Mouse (Mus musculus): ENCODE results near the gene Cep95. TPM values are rescaled to one million over a fixed set of nuclear protein-coding genes. Genes with fewer than 3 reads are reported as not detected.
"Not testable (repeated sequence)": the region's sequence is repeated elsewhere in the genome, so short reads cannot be mapped to it uniquely, and the experiment has no call there.

Gene Cep95
- polyA plus RNA-seq, 1 experiment from 2014 or later: 14.6 TPM

DNA sequence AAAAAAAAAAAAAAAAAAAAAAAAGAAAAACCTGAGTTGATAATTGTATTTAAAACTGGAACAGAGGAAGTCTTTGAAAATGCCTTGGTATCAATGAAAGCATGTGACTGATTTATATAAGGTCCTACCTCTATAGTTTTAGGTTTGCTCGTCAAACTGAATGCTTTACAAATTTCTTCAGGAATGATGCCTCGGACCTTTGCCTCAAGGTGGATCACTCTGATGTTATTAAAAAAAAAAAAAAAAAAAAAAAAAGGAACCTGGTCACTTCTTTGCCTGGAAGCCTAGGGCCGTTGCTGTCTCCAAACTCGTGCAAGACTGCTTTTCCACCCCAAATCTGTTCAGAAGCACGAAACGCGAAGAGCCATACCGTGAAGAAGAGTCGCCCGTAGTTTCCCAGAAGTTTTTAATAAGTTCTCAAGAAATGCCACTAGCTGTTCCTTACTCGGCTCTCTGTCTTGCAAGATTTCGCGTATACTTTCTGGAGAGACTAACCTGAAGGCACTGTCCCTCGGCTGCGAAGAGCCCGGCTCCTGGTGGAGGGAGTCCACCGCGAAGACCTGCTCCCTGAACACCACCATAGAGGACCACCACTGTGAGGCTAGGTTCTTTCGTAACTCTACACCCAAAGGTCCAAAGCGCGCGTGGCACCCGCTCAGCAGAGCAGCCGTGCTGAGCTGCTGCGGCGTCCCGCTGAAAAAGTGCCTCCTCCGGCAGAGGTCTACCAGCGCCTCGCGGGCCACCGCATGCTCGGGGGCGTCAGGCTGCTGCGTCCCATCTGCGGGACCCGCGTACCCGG, 10.3 kb upstream of the Cep95 start:
- H3K4me3 ChIP-seq (replicated peaks): peak overlapping the region; percentile 92
- H3K4me2 ChIP-seq (replicated peaks): peak overlapping the region; percentile 70
- no peaks in the 10 kb centered on the region for H3K27me3 ChIP-seq (replicated peaks)
- H3K9me3 ChIP-seq: no peaks in the 10 kb centered on the region
- ATAC-seq: peak; percentile 79
- peak overlapping the region; percentile 93 for H3K9ac ChIP-seq
- H3K4me1 ChIP-seq (replicated peaks): 0 out of 2 replicates have a peak, but pooled peaks cover 12% of the 10 kb centered on the region
- H3K36me3 ChIP-seq: peaks cover 29% of the 10 kb centered on the region
- peak overlapping the region; percentile 99 for H3K27ac ChIP-seq
- WGBS: under 1% methylated on average over 39 of the region's 39 CpGs

DNA sequence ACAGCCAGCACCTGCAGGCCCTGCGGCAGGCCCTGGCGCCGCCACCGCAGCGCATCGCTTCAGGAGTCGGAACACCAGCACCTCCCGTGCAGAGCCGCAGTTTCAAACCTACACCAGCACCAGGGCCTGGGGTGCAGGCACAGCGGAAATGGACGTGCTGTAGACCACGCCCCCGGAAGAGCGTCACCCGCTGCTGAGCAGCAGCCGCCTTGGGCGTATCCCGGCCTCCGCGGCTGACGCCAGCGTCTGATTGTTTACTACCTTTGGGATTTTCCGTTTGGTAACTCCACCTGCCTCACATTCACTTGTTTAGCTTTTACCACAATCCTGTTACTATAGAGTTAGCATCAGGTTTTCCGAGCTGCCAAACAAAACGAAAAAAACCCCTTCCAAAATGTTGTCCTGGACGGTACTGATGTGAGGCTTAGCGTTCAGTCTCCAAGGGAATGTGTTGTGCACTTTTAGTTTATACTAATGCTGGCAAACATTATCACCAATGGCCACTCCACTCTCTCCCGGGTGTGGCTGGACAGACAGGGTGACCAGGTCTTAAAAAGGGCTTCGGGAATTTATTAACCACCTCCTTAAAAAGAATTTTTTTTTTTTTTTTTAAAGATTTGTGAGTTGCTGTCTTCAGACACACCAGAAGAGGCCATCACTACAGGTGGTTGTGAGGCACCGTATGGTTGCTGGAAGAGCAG, 9.5 kb upstream of the Cep95 start, which contains the start of gene Polg2:
Gene Polg2 (minus strand): TSS at position 150 of the 701 bp plus-strand sequence.
- Histone ChIP-seq H3K36me3 (peaks cover 22% of the 10 kb centered on the region), H3K27me3 (replicated peaks) (no peaks in the 10 kb centered on the region), H3K9ac (peak within 1 kb of the TSS; percentile 93), H3K4me2 (replicated peaks) (peak within 1 kb of the TSS; percentile 70), H3K27ac (peak within 1 kb of the TSS; percentile 99), H3K4me3 (replicated peaks) (peak within 1 kb of the TSS; percentile 92), H3K4me1 (replicated peaks) (0 out of 2 replicates have a peak, but pooled peaks cover 12% of the 10 kb centered on the region), H3K9me3 (no peaks in the 10 kb centered on the region)
- ATAC-seq: peak; percentile 98
- WGBS: 2% methylated on average over 30 of the region's 30 CpGs

DNA sequence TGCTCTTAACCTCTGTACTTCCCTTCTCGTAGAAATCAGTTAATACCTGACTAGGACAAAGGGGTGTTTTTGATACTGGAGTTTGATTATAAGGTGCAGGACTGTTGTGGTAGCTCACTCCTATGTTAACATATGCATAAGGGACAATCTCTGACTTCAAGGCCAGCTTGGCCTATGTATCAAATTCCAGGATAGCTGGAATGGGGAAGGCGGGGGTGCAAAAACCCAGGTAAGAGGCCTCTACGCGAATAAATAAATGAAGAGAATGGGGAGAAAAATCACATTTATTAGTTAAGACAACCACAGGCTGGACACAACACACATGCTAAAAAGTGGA, 9.0 kb upstream of the Cep95 start:
- Histone ChIP-seq H3K27ac (peak overlapping the region; percentile 99), H3K9me3 (no peaks in the 10 kb centered on the region), H3K36me3 (peaks cover 17% of the 10 kb centered on the region), H3K4me3 (replicated peaks) (0 out of 2 replicates have a peak overlapping the region, but pooled peaks have one; percentile 92), H3K4me2 (replicated peaks) (peak overlapping the region; percentile 70; the same call in 1 of the 2 replicates), H3K9ac (no peak overlapping the region), H3K27me3 (replicated peaks) (no peaks in the 10 kb centered on the region), H3K4me1 (replicated peaks) (0 out of 2 replicates have a peak, but pooled peaks cover 12% of the 10 kb centered on the region)
- ATAC-seq: no peak
- 68% methylated on average over 4 of the region's 4 CpGs for whole genome bisulfite sequencing

DNA sequence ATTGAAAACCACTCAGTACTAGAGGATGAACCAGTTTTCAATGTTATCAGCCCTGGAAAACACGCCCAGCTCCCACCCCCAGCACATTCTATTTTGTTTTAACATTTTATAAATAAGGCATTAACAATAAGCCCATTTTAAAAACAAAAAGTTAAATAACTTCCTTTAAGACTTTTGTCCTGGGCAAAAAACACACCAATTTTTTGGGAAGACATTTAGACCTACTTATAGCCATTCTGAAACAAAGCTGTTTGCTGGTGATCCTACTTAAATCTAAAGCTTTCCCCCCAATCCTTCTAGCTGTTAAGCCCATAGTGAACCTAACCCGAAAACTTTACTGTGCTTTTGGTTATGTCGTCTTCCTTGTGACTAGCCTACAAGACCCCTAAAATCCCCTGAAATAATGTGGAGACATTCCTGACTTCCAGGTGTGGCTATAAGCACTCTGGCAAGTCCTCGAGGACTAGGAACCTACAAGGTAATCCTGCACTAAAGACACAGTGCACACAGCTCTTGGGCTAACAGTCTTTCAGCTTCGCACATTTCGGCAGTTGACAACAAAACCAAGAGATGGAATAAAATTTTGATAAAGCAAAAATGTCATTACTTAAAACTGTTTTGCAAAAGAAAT, 8.3 kb upstream of the Cep95 start:
- H3K27ac ChIP-seq: 0 out of 2 replicates have a peak overlapping the region, but pooled peaks have one; percentile 13
- H3K36me3 ChIP-seq: peaks cover 19% of the 10 kb centered on the region

DNA sequence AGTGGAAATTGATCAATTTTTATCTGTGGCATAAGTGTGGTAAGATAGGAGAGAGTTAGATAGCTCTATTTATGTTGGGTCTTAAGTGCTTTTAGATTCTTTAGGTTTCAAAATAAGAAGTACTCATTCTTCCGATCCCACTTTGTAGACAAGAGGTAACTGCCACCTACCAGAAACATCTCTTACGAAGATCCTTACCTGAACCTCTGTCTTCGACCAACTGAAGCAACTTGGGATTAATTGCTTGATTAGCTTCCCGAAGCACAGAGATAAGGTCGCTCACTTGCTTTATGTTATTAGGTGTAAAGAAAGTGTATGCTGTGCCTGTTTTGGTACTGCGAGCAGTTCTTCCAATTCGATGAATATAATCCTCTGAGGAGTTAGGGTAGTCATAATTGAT, 6.8 kb upstream of the Cep95 start:
- 84% methylated on average over 7 of the region's 7 CpGs for WGBS
- not testable (repeated sequence) for H3K4me3 ChIP-seq (replicated peaks); H3K27ac ChIP-seq; H3K4me2 ChIP-seq (replicated peaks); H3K9me3 ChIP-seq; H3K27me3 ChIP-seq (replicated peaks); ATAC-seq; H3K9ac ChIP-seq
- Histone ChIP-seq H3K4me1 (replicated peaks) (peaks cover 13% of the 10 kb centered on the region; the same call in 1 of the 2 replicates), H3K36me3 (peaks cover 19% of the 10 kb centered on the region)

More for the DNA sequence above, 8.3 kb upstream of the Cep95 start:
- Histone ChIP-seq H3K4me3 (replicated peaks) (no peak overlapping the region), H3K4me1 (replicated peaks) (peaks cover 14% of the 10 kb centered on the region; the same call in 1 of the 2 replicates), H3K9me3 (no peaks in the 10 kb centered on the region), H3K9ac (no peak overlapping the region), H3K27me3 (replicated peaks) (no peaks in the 10 kb centered on the region), H3K4me2 (replicated peaks) (no peak overlapping the region)
- 77% methylated on average over 6 of the region's 6 CpGs for WGBS
- ATAC-seq: no peak

DNA sequence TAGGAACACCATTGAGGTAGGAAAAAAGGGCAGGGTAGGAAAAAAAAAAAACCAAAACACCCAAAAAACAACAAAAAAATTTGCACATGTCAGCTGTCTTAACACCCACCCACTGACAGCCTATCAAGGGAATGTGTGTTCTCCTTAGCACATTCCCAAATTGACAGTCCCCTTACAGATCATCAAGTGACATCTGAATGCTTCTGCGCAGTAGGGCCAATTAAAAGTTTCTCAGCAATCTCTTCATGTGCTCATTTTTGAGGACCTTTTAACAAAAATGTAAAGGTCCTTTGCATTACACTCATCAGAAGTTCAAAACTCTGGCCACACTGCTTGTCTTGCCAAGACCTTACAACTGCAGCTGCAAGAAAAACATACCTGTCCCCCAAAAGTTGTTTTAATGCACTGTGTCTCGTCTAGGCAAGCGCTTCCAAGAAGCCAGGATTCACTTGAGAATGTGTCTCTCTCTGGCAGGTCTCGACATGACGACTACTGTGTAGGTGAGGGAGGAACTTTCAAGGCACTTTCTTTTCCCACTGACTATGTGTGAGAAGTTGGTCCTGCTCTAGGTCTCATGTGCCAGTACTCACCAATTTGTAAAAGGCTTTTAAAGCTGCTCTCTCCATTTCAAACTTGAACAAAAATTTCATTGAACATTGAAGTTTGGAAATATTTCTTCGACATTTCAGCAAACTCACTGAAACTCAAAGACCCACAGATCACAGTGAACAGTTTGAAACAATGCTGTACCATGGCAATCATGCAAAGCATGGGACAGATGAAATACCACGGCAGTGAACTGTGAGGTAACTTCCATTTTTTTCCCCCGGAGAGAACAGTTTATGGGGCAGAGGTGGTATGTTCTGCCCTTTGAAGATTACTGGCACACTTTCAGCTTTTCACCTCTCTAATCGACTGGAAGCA, 5.9 kb upstream of the Cep95 start:
- Histone ChIP-seq H3K4me2 (replicated peaks) (no peak overlapping the region), H3K4me3 (replicated peaks) (no peak overlapping the region), H3K27me3 (replicated peaks) (no peaks in the 10 kb centered on the region), H3K36me3 (peaks cover 19% of the 10 kb centered on the region), H3K9ac (no peak overlapping the region), H3K9me3 (no peaks in the 10 kb centered on the region), H3K4me1 (replicated peaks) (peaks cover 7% of the 10 kb centered on the region; the same call in 1 of the 2 replicates), H3K27ac (no peak overlapping the region)
- ATAC-seq: no peak
- WGBS: 78% methylated on average over 9 of the region's 9 CpGs

DNA sequence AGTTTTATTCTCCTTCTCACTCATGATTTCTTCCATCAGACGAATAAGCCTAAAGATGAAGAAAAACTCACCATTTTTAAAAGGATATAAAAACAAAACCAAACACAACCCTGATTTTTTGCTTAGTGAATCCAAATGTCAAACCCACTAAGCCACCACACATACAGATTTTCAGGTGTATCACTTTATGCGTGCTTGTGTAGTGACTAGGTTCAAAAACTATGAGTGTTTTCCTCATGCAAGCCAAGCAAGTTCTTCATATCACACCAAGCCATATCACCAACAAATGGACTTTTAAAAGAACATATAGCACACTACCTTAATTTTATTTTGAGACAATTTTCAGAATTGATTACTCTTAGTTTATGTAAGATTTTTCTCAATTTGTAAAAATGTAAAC, 4.6 kb upstream of the Cep95 start:
- H3K27me3 ChIP-seq (replicated peaks): no peaks in the 10 kb centered on the region
- H3K4me2 ChIP-seq (replicated peaks): no peak overlapping the region
- H3K4me1 ChIP-seq (replicated peaks): peaks cover 7% of the 10 kb centered on the region; the same call in 1 of the 2 replicates
- H3K4me3 ChIP-seq (replicated peaks): no peak overlapping the region
- no peak for ATAC-seq
- peaks cover 19% of the 10 kb centered on the region for H3K36me3 ChIP-seq
- no peak overlapping the region for H3K9ac ChIP-seq
- 87% methylated on average over 2 of the region's 2 CpGs for WGBS
- H3K9me3 ChIP-seq: no peaks in the 10 kb centered on the region
- H3K27ac ChIP-seq: no peak overlapping the region

DNA sequence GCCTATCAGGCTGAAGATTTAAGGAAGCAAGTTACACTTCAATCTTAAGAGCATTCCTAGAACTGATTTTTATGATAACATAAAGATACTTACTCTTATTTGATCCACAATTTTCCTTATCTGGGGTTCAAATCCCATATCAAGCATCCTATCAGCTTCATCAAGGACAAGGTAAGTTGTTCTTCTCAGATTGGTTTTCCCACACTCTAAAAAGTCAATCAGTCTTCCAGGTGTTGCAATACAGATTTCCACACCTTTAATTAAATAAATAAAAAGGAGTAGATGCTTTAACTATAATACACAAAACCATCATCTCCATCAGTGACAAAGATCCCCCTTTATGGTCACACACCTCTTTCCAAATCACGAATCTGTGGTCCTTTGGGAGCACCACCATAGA, 4.0 kb upstream of the Cep95 start:
- H3K4me1 ChIP-seq (replicated peaks): peaks cover 6% of the 10 kb centered on the region; the same call in 1 of the 2 replicates
- no peak overlapping the region for H3K4me3 ChIP-seq (replicated peaks)
- no peak for ATAC-seq
- H3K27ac ChIP-seq: no peak overlapping the region
- no peak overlapping the region for H3K9ac ChIP-seq
- peaks cover 19% of the 10 kb centered on the region for H3K36me3 ChIP-seq
- no peaks in the 10 kb centered on the region for H3K27me3 ChIP-seq (replicated peaks)
- 63% methylated on average over 1 of the region's 1 CpGs for WGBS
- H3K9me3 ChIP-seq: no peaks in the 10 kb centered on the region
- H3K4me2 ChIP-seq (replicated peaks): 0 out of 2 replicates have a peak overlapping the region, but pooled peaks have one; percentile 67

DNA sequence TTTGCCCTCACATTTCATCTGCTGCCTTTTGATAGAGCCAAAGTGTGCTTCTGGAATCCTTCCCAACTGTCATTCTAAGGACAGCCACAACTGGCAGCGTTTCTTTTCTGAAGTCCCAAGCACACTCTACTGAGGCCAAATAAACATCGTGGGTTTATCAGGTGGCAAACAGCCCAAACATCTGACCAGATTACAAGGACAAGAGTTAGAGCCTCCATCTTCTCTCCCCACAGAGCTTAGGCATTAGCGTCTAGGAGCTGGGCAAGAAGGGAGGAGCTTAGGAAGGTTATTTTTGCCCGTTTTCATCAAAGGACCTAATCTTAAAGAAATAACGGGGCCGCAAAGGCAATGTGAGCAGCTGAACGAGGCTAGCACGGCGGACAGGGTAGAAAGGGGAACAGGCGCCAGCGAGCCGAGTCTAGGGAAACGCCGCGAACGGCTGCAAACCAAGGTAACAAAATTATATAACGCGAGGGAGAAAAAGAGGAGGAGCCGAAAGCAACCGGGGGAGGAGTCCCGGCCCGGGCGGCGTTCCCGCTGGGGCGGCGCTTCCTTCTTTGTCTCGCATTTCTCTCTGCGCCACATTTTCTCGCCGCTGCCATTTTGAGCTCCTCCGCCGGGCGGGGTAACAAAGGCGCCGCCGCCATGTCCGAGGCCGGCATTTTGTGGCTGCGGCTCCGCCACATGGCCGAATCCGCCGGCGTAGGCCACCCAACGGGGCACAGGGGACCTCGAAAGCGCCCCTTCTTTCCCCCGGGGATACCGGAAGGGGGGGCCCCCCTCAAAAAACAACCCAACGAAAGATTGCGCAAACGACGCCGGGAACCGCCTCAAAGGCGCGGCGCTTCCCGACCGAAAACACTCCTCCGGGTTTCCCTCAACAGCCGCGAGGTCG, 1.7 kb upstream of the Cep95 start:
- H3K4me2 ChIP-seq (replicated peaks): peak overlapping the region; percentile 67
- H3K9ac ChIP-seq: peak overlapping the region; percentile 96
- H3K9me3 ChIP-seq: no peaks in the 10 kb centered on the region
- peaks cover 17% of the 10 kb centered on the region for H3K36me3 ChIP-seq
- no peaks in the 10 kb centered on the region for H3K27me3 ChIP-seq (replicated peaks)
- H3K4me3 ChIP-seq (replicated peaks): peak overlapping the region; percentile 88
- peak; percentile 29 for ATAC-seq
- H3K4me1 ChIP-seq (replicated peaks): peaks cover 4% of the 10 kb centered on the region; the same call in 1 of the 2 replicates
- under 1% methylated on average over 65 of the region's 65 CpGs for WGBS
- peak overlapping the region; percentile 100 for H3K27ac ChIP-seq

DNA sequence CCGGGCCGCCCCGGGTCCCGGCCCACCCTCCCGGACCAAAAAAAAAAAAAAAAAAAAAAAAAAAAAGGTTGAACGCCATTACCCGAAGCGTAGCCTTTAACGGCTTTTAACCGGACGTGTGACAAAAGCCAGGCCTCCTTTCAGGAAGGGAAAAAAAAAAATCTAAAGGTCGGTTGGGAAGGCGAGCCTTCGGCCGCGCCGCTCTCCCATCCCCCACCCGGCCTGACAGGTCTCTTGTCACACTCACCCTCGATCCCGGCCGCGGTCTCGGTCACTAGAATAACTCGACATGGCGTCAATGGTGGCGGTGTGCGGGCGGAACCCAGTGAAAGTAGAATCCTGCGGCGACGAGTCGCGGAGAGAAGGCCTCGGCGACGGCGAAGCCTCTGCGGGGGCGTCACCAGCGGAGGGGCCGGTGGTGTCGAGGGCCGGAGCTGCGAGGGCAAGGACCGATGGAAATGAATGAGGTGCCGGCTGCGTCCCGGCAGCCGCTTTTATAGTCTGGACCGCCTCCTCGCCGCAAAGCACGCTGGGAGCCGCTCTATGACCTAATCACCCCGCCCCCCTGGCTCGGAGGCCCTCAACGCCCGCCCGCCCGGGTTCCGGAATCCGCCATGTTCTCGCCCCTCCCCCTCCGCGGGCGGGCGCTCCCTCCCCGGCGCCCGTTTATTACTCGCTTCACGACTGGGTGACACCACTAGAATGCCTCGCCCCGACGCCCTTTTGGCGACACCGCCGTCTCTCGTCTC, 852 bp upstream of the Cep95 start:
- ATAC-seq: peak; percentile 88
- no peaks in the 10 kb centered on the region for H3K9me3 ChIP-seq
- WGBS: under 1% methylated on average over 79 of the region's 79 CpGs
- H3K9ac ChIP-seq: peak overlapping the region; percentile 96
- peaks cover 8% of the 10 kb centered on the region for H3K36me3 ChIP-seq
- peak overlapping the region; percentile 64 for H3K4me2 ChIP-seq (replicated peaks)
- H3K27ac ChIP-seq: peak overlapping the region; percentile 100
- no peaks in the 10 kb centered on the region for H3K27me3 ChIP-seq (replicated peaks)
- peaks cover 4% of the 10 kb centered on the region; the same call in 1 of the 2 replicates for H3K4me1 ChIP-seq (replicated peaks)
- H3K4me3 ChIP-seq (replicated peaks): peak overlapping the region; percentile 88
